Mouse (Mus musculus) neural tube, embryonic 12.5 days (tissue): ENCODE measurements around the gene Bend7. TPM values are rescaled to one million over a fixed set of nuclear protein-coding genes. Genes with fewer than 3 reads are reported as not detected.

Experiments used
- ATAC-seq: fragments of 200-750 bp; cut with Nextera tagmentation; 2 replicates; pipeline ENCODE4 v1.8.0; 2017; ENCODE audit warnings: low read depth, mild to moderate bottlenecking, moderate TSS enrichment, moderate library complexity; ENCODE audit not compliant: low FRiP score
- H3K27ac ChIP-seq: fragments of 300-500 bp; sonication (generic); 2 replicates; pipeline ENCODE4 v1.5.1; 2016
- H3K27me3 ChIP-seq: fragments of 300-500 bp; sonication (generic); replicated peaks from 2 replicates; pipeline ENCODE4 v1.6.1; 2016; ENCODE audit warnings: mild to moderate bottlenecking
- H3K36me3 ChIP-seq: fragments of 300-500 bp; sonication (generic); 2 replicates; pipeline ENCODE4 v1.6.1; 2016; ENCODE audit warnings: mild to moderate bottlenecking
- H3K4me1 ChIP-seq: fragments of 300-500 bp; sonication (generic); 2 replicates; pipeline ENCODE4 v1.6.1; 2016
- H3K4me2 ChIP-seq: fragments of 300-500 bp; sonication (generic); replicated peaks from 2 replicates; pipeline ENCODE4 v1.6.1; 2016; ENCODE audit warnings: mild to moderate bottlenecking
- H3K4me3 ChIP-seq: fragments of 300-500 bp; sonication (generic); 2 replicates; pipeline ENCODE4 v1.5.1; 2016
- H3K9ac ChIP-seq: fragments of 300-500 bp; sonication (generic); 2 replicates; pipeline ENCODE4 v1.6.1; 2016; ENCODE audit warnings: mild to moderate bottlenecking
- H3K9me3 ChIP-seq: fragments of 300-500 bp; sonication (generic); 2 replicates; pipeline ENCODE4 v1.6.1; 2016; ENCODE audit warnings: mild to moderate bottlenecking
- WGBS: fragments of 180-500 bp; shearing (Covaris S2); methylation state at CpG from one replicate; pipeline ENCODE4 v1.1.7; 2016; 5-methylcytosine and 5-hydroxymethylcytosine counted together
- polyA plus RNA-seq: library from polyadenylated mRNA; unstranded; fragments of >200 nt; fragmentation: Nextera tagmentation; extraction: Ambion mirVana; gene quantifications from 2 replicates; pipeline ENCODE4 v1.2.1, GENCODE M21; 2016

The Bend7 gene
- polyA plus RNA-seq, 1 experiment from 2014 or later = 7.0 TPM

DNA sequence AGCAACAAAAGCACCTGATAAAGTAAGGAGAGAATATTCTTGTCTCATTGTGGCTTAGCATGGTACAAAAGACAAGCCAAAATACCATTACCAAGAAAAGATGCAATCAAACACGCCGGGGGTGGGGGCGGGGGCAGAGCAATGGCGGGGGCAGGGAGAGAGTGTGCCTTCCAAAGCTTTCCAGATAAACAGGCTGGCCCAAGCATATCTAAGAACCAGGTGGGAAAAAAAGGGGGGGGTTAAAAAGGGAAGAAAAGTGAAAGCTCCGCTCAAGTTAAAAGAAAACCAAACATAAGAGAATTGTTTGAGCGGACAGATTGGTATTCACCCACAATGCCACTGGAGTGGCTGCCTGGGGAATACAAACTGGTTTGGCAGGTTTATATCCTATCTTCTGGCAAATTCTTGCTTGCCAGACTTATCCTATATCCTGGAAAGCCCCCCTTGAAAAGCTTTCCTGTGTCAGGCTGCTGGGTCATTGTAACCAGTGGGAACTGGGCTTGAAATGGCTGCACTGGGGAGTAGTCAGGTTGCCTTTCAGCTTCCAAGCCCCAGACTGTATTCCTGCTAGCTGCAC is 111.9 kb downstream of the Bend7 start:
- Histone ChIP-seq H3K27me3 (no peaks in the 10 kb centered on the region), H3K4me2 (no peak overlapping the region), H3K27ac (no peak overlapping the region), H3K9ac (no peak overlapping the region), H3K9me3 (no peaks in the 10 kb centered on the region), H3K4me3 (no peak overlapping the region), H3K36me3 (no peaks in the 10 kb centered on the region), H3K4me1 (no peaks in the 10 kb centered on the region)
- WGBS = 90% methylated on average over 6 of the region's 6 CpGs
- ATAC-seq = no peak

DNA sequence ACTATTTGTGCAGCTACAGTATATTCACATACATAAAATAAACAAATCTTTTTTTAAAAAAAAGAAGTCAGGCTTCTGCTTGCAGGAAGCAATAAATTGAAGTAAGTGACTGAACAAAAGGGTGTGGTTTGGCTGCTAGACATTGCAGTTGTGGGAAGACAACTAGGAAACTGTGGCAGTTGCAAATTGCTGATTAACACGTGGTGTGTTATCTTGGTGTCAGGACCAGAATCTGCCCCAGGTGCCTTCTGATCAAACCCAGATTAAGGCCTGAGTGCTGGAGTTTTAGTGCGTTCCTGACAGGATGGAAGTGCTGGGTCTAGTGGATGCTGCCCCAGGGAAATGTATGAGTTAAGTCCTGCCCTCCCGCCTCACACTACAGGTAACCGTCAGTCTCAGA is 113.9 kb downstream of the Bend7 start:
- Histone ChIP-seq H3K4me3 (no peak overlapping the region), H3K9me3 (no peaks in the 10 kb centered on the region), H3K27ac (no peak overlapping the region), H3K9ac (no peak overlapping the region), H3K4me2 (no peak overlapping the region), H3K4me1 (no peaks in the 10 kb centered on the region), H3K27me3 (no peaks in the 10 kb centered on the region), H3K36me3 (no peaks in the 10 kb centered on the region)
- ATAC-seq = no peak
- 81% methylated on average over 4 of the region's 4 CpGs for WGBS

DNA sequence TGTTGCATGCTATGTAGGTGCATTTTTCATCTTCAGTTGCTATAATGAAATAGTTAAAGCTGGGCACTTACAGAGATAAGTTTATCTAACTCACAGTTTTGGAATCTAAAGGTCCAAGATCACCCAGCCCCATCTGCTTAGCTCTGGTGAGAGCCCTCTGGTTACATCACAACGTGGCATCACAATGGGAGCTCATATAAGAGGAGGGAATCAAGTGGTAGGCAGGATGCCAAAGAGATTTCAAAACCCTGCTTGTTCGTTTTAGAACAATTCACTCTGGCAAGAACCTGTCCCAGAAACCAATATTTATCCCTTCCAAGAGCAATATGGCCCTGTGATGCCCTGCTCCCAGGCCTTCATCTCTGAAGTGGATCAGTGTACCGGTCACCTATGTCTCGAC is 114.5 kb downstream of the Bend7 start:
- no peaks in the 10 kb centered on the region for H3K9me3 ChIP-seq
- 81% methylated on average over 4 of the region's 4 CpGs for WGBS
- H3K4me3 ChIP-seq = no peak overlapping the region
- no peak overlapping the region for H3K27ac ChIP-seq
- no peak for ATAC-seq
- H3K9ac ChIP-seq = no peak overlapping the region
- H3K4me2 ChIP-seq = no peak overlapping the region
- no peaks in the 10 kb centered on the region for H3K4me1 ChIP-seq
- H3K36me3 ChIP-seq = no peaks in the 10 kb centered on the region
- H3K27me3 ChIP-seq = no peaks in the 10 kb centered on the region

DNA sequence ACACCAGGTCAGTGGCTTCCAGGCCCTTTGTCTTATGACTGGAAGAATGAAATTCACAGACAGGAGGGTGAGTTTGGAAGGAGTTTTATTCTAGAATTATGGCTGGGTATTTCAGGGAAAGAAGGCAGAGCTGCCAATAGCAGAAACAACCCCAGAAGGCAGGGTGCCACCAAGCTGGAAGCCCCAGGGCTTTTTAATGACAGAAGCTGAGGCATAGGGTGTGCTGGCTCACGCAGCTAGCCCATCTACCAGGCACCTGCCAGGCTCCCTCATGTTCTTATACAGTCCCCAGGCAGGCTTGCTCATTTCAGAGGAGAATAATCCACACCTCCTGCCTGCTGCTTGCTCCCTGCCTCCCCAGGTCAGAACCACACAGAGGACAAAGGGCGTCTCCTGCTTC is 131.8 kb downstream of the Bend7 start:
- ATAC-seq = no peak
- no peaks in the 10 kb centered on the region for H3K27me3 ChIP-seq
- H3K27ac ChIP-seq = no peak overlapping the region
- no peaks in the 10 kb centered on the region for H3K4me1 ChIP-seq
- H3K9me3 ChIP-seq = no peaks in the 10 kb centered on the region
- 90% methylated on average over 2 of the region's 2 CpGs for WGBS
- no peak overlapping the region for H3K4me3 ChIP-seq
- H3K4me2 ChIP-seq = no peak overlapping the region
- no peaks in the 10 kb centered on the region for H3K36me3 ChIP-seq
- H3K9ac ChIP-seq = no peak overlapping the region

Other genes with a start within 250 kb of the Bend7 start
- gene Prpf18, start 65.7 kb upstream of the Bend7 start, polyA plus RNA-seq = 53.7 and 54.1 TPM in 2 replicates
- 99.5 and 103 TPM in 2 replicates for gene Sephs1, start 163.7 kb downstream of the Bend7 start, polyA plus RNA-seq
- 41.6 and 46.1 TPM in 2 replicates for gene Phyh, start 201.2 kb downstream of the Bend7 start, polyA plus RNA-seq